Mouse (Mus musculus) lung, embryonic 15.5 days (tissue): ENCODE measurements at regions not wholly inside any gene's neighbourhood (a gene's known extent, or its start where the extent isn't known, plus 50 kb on each side); places are given as distances from the start of the nearest gene placed in this dataset.

ENCODE experiments used
- ATAC-seq: fragments of 200-750 bp; cut with Nextera tagmentation; 2 replicates; pipeline ENCODE4 v1.8.0; 2017; ENCODE audit warnings: moderate number of reproducible peaks, borderline replicate concordance; ENCODE audit not compliant: low FRiP score, low TSS enrichment; ENCODE audit errors: extremely low read depth
- H3K27ac ChIP-seq: fragments of 300-500 bp; sonication (generic); 2 replicates; pipeline ENCODE4 v1.5.1; 2015; ENCODE audit warnings: moderate library complexity, mild to moderate bottlenecking, inconsistent platforms
- H3K27me3 ChIP-seq: fragments of 300-500 bp; sonication (generic); 2 replicates; pipeline ENCODE4 v1.6.1; 2015; ENCODE audit warnings: inconsistent platforms
- H3K36me3 ChIP-seq: fragments of 300-500 bp; sonication (generic); 2 replicates; pipeline ENCODE4 v1.6.1; 2015; ENCODE audit warnings: inconsistent platforms
- H3K4me1 ChIP-seq: fragments of 300-500 bp; sonication (generic); 2 replicates; pipeline ENCODE4 v1.6.1; 2015; ENCODE audit warnings: inconsistent platforms
- H3K4me2 ChIP-seq: fragments of 300-500 bp; sonication (generic); 2 replicates; pipeline ENCODE4 v1.6.1; 2015; ENCODE audit warnings: inconsistent platforms, mild to moderate bottlenecking, moderate library complexity
- H3K4me3 ChIP-seq: fragments of 300-500 bp; sonication (generic); 2 replicates; pipeline ENCODE4 v1.5.1; 2015; ENCODE audit warnings: mild to moderate bottlenecking, inconsistent platforms
- H3K9ac ChIP-seq: fragments of 300-500 bp; sonication (generic); 2 replicates; pipeline ENCODE4 v1.6.1; 2015; ENCODE audit warnings: inconsistent platforms
- H3K9me3 ChIP-seq: fragments of 300-500 bp; sonication (generic); 2 replicates; pipeline ENCODE4 v1.6.1; 2016; ENCODE audit warnings: inconsistent platforms
- WGBS: fragments of 180-500 bp; shearing (Covaris S2); methylation state at CpG from one replicate; pipeline ENCODE4 v1.1.7; 2015; 5-methylcytosine and 5-hydroxymethylcytosine counted together

GRCm38 (mm10) chr4:72250531-72250930 lies 49.8 kb upstream of the Tle1 start:
- 76% methylated on average over 1 of the region's 1 CpGs for WGBS
- H3K9ac ChIP-seq = no peak overlapping the region

More at GRCm38 (mm10) chr4:72250531-72250930, 49.8 kb upstream of the Tle1 start:
- Histone ChIP-seq H3K27ac (no peak overlapping the region), H3K4me2 (no peak overlapping the region), H3K4me3 (no peak overlapping the region), H3K36me3 (no peaks in the 10 kb centered on the region), H3K27me3 (no peaks in the 10 kb centered on the region), H3K9me3 (no peaks in the 10 kb centered on the region), H3K4me1 (no peaks in the 10 kb centered on the region)
- ATAC-seq = no peak
